Mouse (Mus musculus) c-Kit-positive CD71-positive TER-119-positive erythroid progenitor cells, embryonic 14.5 days (primary cell): ENCODE data around the gene Snrnp35.
"Not testable (repeated sequence)": the region's sequence is repeated elsewhere in the genome, so short reads cannot be mapped to it uniquely, and the experiment has no call there.

Experiments
- DNase-seq: peaks from one replicate; pipeline ENCODE4 v3.0.0-alpha.2; 2013; ENCODE audit warnings: low spot score

The Snrnp35 gene

GRCm38 (mm10) chr5:124462297-124463025 is 20.5 kb upstream of the Snrnp35 start:
- DNase-seq: no peak

DNA sequence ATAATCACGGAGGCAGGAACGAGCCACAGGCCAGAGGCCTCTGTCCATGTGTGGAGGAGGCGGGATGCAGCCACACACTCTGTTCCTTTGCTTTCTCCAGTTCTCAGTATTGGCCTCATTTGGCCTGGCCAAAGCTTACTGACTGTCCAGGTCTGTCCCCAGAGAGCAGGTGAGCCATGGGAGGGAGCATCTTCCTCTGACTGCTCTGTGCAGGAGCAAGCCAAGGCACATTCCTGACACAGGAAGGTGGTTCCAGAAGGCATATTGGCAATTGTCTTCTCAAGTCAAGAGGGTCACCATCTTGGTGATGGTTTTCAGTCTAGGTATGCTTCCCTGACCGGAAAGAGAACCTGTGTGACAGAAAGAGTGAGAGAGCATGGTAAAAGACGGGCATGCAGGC is 19.5 kb upstream of the Snrnp35 start:
- no peak for DNase-seq

DNA sequence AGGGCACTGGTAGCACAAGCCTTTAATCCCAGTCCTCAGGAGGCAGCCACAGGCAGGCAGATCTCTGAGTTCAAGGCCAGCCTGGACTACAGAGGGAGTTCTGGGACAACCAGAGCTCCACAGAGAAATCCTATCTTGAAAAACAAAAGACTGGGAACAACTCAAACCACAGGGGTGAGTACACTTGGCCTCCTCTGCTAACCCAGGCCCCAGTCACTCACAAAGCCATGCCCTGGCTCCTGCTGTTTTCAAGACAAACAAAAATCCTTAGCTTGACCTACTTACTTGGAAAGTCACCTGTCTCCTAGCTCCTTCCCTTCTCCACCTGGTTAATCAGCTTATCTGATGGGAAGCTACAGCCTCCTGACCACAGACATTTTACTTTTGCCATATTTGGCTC is 18.0 kb upstream of the Snrnp35 start:
- no peak for DNase-seq

GRCm38 (mm10) chr5:124467766-124468165 is 15.2 kb upstream of the Snrnp35 start:
- no peak for DNase-seq

DNA sequence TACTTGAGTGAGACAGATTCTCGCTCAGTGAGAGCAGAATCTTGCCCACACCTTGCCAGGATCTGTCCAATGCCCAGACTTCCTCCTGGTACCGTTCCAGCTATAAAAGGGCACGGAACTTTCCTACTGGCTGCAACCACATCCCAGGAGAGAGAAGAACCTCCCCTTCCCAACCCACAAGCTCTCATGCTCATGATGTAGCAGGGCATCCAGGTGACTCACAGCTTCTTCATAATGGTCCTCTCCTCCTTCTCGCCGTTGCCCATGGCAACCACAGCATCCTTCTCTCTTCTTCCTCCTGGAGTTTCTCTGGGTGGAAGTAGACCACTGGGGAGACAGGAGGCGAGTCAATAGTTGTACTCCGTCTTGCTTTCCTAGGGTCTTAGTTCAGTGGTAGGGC is 14.6 kb upstream of the Snrnp35 start:
- no peak for DNase-seq

DNA sequence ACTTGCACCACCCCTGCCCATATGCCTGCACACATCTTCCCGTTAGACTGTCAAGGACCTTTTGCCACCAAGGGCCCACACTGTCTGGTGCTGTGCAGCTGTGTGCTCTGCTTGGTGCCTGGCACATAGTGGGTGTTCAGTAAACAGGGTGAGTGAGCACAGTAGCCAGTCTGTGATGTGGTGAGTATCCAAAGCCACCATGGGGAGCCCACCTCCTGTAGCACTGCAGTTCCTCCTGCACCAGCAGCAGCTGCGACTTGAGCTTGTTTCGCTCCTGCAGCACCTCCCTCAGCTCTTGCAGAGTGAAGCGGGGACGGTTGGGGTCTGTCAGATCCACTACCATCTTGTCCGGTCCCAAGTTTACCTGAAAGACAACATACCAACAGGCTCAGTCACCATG is 13.4 kb upstream of the Snrnp35 start:
- DNase-seq: no peak

- DNase-seq: no peak
Measured at GRCm38 (mm10) chr5:124470591-124471171, 12.3 kb upstream of the Snrnp35 start.

GRCm38 (mm10) chr5:124478873-124479204 is 4.1 kb upstream of the Snrnp35 start:
- no peak for DNase-seq

DNA sequence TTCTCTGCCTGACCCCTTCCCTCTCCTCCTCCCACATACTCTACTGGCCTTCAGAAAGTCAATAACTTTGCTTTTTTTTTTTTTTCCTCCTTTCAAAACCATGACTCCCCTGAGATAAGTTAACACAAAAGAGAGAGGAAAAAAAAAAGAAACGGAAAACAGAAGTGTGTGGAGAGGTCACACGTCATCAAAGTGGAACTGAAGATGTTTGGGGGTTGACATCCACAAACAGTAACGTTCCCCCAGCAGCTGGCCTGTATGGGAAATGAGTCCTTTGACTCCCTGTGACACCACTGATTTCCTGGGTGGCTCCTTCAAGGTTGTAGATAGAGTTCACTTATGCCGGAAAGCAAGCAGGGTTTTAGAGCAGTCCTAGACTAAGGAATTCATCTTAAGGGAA is 2.8 kb upstream of the Snrnp35 start:
- DNase-seq: no peak

- no peak for DNase-seq
Measured at GRCm38 (mm10) chr5:124481714-124482113, 1.2 kb upstream of the Snrnp35 start.

GRCm38 (mm10) chr5:124482436-124482965 is 433 bp upstream of the Snrnp35 start:
- DNase-seq: no peak

GRCm38 (mm10) chr5:124483655-124484396 is 892 bp downstream of the Snrnp35 start:
- DNase-seq: no peak

DNA sequence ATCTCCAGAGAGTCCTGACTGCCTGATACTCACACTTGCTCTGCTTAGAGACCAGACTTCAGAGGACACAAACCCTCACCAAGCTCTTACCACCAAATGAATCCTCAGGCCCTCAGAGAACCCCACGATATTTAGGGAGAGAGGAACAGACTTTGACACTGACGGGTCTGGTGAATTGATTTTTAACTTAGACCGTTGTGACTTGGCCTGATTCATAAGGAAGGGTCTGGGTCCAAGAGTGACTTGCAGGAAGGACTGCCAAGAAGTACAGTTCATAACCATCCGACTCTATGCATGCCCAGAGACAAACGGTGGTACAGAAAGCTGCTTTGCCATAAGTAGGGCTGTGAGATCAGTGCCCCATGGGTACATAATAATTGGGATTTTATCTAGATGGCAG is 2.7 kb downstream of the Snrnp35 start:
- DNase-seq: no peak

GRCm38 (mm10) chr5:124488885-124489284 is 6.0 kb downstream of the Snrnp35 start:
- DNase-seq: no peak

- DNase-seq: no peak
Measured at GRCm38 (mm10) chr5:124491732-124492131, 8.8 kb downstream of the Snrnp35 start.

DNA sequence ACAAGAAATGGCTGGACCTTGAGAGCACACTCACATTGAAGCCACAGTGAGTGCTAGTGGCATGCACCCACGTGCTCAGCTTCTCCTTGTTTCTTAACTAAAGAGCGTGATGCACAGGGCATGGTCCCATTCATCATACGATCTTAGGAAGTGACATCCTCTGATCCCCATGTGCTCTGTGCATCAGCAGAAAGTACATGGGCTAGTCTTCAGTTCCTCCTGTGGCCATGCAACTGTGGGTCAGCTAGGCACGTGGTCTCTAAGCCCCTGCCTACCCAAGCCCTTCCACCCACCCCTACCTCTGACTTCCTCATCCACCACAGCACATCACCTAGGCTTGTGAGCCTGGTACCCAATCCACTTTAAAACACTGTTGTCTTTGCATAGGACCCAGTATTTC is 9.7 kb downstream of the Snrnp35 start:
- no peak for DNase-seq

- no peak for DNase-seq
Measured at GRCm38 (mm10) chr5:124493455-124493854, 10.5 kb downstream of the Snrnp35 start.

- no peak for DNase-seq
Measured at GRCm38 (mm10) chr5:124495547-124495946, 12.6 kb downstream of the Snrnp35 start.

- DNase-seq: no peak
Measured at GRCm38 (mm10) chr5:124496614-124497514, 13.9 kb downstream of the Snrnp35 start.

GRCm38 (mm10) chr5:124498221-124498876 is 15.4 kb downstream of the Snrnp35 start:
- no peak for DNase-seq

GRCm38 (mm10) chr5:124499001-124499400 is 16.1 kb downstream of the Snrnp35 start:
- no peak for DNase-seq

DNA sequence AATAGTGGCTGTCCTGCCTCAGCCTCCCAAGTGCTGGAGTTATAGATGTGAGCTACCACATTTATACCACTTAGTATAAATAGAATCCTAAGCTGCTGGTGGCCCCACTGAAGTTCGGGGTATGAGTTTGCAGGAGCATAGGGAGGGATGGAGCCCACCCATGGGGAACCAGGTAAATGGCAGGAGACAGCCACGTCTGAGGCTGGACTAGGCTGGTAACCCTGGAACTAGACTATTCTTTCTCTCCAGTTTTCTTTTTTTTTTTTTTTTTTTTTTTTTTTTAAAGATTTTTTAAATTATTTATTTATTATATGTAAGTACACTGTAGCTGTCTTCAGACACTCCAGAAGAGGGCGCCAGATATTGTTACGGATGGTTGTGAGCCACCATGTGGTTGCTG is 17.1 kb downstream of the Snrnp35 start:
- not testable (repeated sequence) for DNase-seq
